Mouse (Mus musculus): ENCODE results near the gene Olfr283. TPM values are rescaled to one million over a fixed set of nuclear protein-coding genes. Genes with fewer than 3 reads are reported as not detected.
"Not testable (repeated sequence)": the region's sequence is repeated elsewhere in the genome, so short reads cannot be mapped to it uniquely, and the experiment has no call there.

Olfr283 gene
- not detected in 2 replicates for polyA plus RNA-seq (2012; rRNA removed)

- Histone ChIP-seq H3K36me3 (ENCODE audit: control insufficient read depth, insufficient read depth, low read length) (no peaks in the 10 kb centered on the region), H3K4me1 (ENCODE audit: control insufficient read depth, insufficient read depth, insufficient read length) (no peaks in the 10 kb centered on the region), H3K4me3 (ENCODE audit: extremely low read depth, insufficient read depth, insufficient read length) (no peak within 1 kb of the TSS), H3K27ac (ENCODE audit: insufficient read depth, low read length) (no peak within 1 kb of the TSS), H3K27me3 (ENCODE audit: control insufficient read depth, insufficient read depth, low read length) (no peaks in the 10 kb centered on the region)
- WGBS: 83% methylated on average over 6 of the region's 6 CpGs
- no peak for TF ChIP-seq CTCF (IDR thresholded peaks at IDR 0.05; ENCODE audit: extremely low read depth, insufficient read depth, insufficient read length, insufficient replicate concordance)
- no peak for TF ChIP-seq POLR2A (IDR thresholded peaks at IDR 0.05; ENCODE audit: low read depth, low read length)
- no peak for DNase-seq (ENCODE audit: low read depth in 1 of 2, low spot score in 2 of 2)
Observed at GRCm38 (mm10) chr15:98380846-98381245, at the start of gene Olfr283. Gene Olfr283, minus strand, starts transcription at chr15:98380946.

- no peaks in the 10 kb centered on the region for H3K4me1 ChIP-seq (ENCODE audit: control insufficient read depth, insufficient read depth, insufficient read length)
Observed at GRCm38 (mm10) chr15:98425188-98425587, 44.4 kb upstream of the Olfr283 start.

DNA sequence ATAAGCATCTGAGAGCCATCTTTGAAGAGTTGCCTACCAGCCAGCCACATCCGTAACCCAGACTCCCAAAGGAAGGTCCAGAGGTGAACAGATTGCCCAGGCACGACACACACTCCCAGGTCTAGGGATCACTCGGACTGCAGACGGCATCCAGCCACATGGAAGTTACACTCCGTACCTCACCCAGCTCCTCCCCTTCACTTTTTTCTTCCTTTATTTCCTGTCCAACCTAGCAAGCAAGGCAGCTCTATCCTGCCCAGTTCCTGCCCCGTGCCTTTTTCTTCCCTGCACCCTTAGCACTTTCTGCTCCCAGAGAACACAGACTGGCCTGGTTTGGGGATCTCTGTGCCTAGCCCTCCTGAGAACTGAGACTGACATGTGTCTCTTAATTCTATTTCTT is 44.0 kb upstream of the Olfr283 start:
- H3K4me3 ChIP-seq (ENCODE audit: extremely low read depth, insufficient read depth, insufficient read length): no peak overlapping the region
- WGBS: 46% methylated on average over 6 of the region's 6 CpGs
- DNase-seq (ENCODE audit: low read depth in 1 of 2, low spot score in 2 of 2): no peak
- no peak for TF ChIP-seq POLR2A (IDR thresholded peaks at IDR 0.05; ENCODE audit: low read depth, low read length)
- no peak for TF ChIP-seq CTCF (IDR thresholded peaks at IDR 0.05; ENCODE audit: extremely low read depth, insufficient read depth, insufficient read length, insufficient replicate concordance)
- H3K4me1 ChIP-seq (ENCODE audit: control insufficient read depth, insufficient read depth, insufficient read length): no peaks in the 10 kb centered on the region
- H3K27me3 ChIP-seq (ENCODE audit: control insufficient read depth, insufficient read depth, low read length): no peaks in the 10 kb centered on the region
- H3K36me3 ChIP-seq (ENCODE audit: control insufficient read depth, insufficient read depth, low read length): no peaks in the 10 kb centered on the region
- H3K27ac ChIP-seq (ENCODE audit: insufficient read depth, low read length): no peak overlapping the region

More at GRCm38 (mm10) chr15:98425188-98425587, 44.4 kb upstream of the Olfr283 start:
- Histone ChIP-seq H3K36me3 (ENCODE audit: control insufficient read depth, insufficient read depth, low read length) (no peaks in the 10 kb centered on the region), H3K4me3 (ENCODE audit: extremely low read depth, insufficient read depth, insufficient read length) (no peak overlapping the region), H3K27me3 (ENCODE audit: control insufficient read depth, insufficient read depth, low read length) (no peaks in the 10 kb centered on the region), H3K27ac (ENCODE audit: insufficient read depth, low read length) (no peak overlapping the region)
- WGBS: 84% methylated on average over 7 of the region's 7 CpGs
- DNase-seq (ENCODE audit: low read depth in 1 of 2, low spot score in 2 of 2): no peak
- TF ChIP-seq CTCF (IDR thresholded peaks at IDR 0.05; ENCODE audit: extremely low read depth, insufficient read depth, insufficient read length, insufficient replicate concordance) (no peak), POLR2A (IDR thresholded peaks at IDR 0.05; ENCODE audit: low read depth, low read length) (no peak)

DNA sequence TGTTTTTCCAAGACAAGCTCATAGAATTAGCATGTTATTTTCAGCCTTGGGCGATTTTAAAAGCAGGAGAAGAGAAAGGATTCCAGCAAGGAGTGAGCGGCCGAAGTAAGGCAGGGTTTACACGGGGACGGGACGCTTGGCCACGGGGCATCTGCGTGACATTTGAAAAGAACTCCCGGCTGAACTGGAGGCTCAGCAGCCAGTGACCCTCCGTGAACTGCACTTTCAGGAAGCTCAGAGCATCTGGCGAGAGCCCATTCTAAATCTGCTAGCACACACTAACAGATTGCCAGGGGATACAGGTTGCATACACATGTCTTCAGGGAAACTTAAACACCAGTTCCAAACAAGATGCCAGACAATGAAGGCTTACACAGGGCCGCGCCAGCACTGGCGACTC is 43.6 kb upstream of the Olfr283 start:
- TF ChIP-seq POLR2A (IDR thresholded peaks at IDR 0.05; ENCODE audit: low read depth, low read length): no peak
- no peak for TF ChIP-seq CTCF (IDR thresholded peaks at IDR 0.05; ENCODE audit: extremely low read depth, insufficient read depth, insufficient read length, insufficient replicate concordance)
- Histone ChIP-seq H3K36me3 (ENCODE audit: control insufficient read depth, insufficient read depth, low read length) (no peaks in the 10 kb centered on the region), H3K27ac (ENCODE audit: insufficient read depth, low read length) (no peak overlapping the region), H3K4me3 (ENCODE audit: extremely low read depth, insufficient read depth, insufficient read length) (no peak overlapping the region), H3K4me1 (ENCODE audit: control insufficient read depth, insufficient read depth, insufficient read length) (no peaks in the 10 kb centered on the region), H3K27me3 (ENCODE audit: control insufficient read depth, insufficient read depth, low read length) (no peaks in the 10 kb centered on the region)
- DNase-seq (ENCODE audit: low read depth in 1 of 2, low spot score in 2 of 2): no peak
- 68% methylated on average over 14 of the region's 14 CpGs for WGBS

- Histone ChIP-seq H3K4me1 (ENCODE audit: control insufficient read depth, insufficient read depth, insufficient read length) (no peaks in the 10 kb centered on the region), H3K27me3 (ENCODE audit: control insufficient read depth, insufficient read depth, low read length) (no peaks in the 10 kb centered on the region), H3K36me3 (ENCODE audit: control insufficient read depth, insufficient read depth, low read length) (no peaks in the 10 kb centered on the region), H3K4me3 (ENCODE audit: extremely low read depth, insufficient read depth, insufficient read length) (no peak overlapping the region), H3K27ac (ENCODE audit: insufficient read depth, low read length) (no peak overlapping the region)
- 72% methylated on average over 4 of the region's 4 CpGs for WGBS
- DNase-seq (ENCODE audit: low read depth in 1 of 2, low spot score in 2 of 2): no peak
- TF ChIP-seq POLR2A (IDR thresholded peaks at IDR 0.05; ENCODE audit: low read depth, low read length): no peak
- no peak for TF ChIP-seq CTCF (IDR thresholded peaks at IDR 0.05; ENCODE audit: extremely low read depth, insufficient read depth, insufficient read length, insufficient replicate concordance)
Observed at GRCm38 (mm10) chr15:98420897-98421296, 40.2 kb upstream of the Olfr283 start.

DNA sequence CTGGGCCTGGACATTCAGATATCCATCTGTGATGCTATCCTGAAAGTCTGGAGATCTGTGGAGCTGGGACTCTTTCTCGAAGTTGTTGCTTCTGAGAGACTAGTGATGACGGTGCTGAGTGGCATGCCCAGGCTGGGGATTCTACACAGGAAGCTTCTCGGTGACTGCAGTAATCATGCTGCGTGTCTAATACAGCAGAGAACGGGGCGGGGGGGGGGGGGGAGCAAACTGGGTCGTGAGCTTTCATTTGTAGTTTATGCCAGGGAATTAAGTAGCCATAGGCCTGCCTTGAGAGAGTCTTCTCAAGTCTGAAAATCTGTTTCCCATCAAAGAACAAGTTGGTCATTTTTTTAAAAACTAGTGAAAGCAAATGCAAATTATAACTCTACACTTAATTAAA is 37.4 kb upstream of the Olfr283 start:
- 72% methylated on average over 7 of the region's 7 CpGs for WGBS

GRCm38 (mm10) chr15:98417285-98417684 is 36.5 kb upstream of the Olfr283 start:
- H3K27me3 ChIP-seq (ENCODE audit: control insufficient read depth, insufficient read depth, low read length); DNase-seq (ENCODE audit: low read depth in 1 of 2, low spot score in 2 of 2); H3K27ac ChIP-seq (ENCODE audit: insufficient read depth, low read length); H3K4me1 ChIP-seq (ENCODE audit: control insufficient read depth, insufficient read depth, insufficient read length); H3K36me3 ChIP-seq (ENCODE audit: control insufficient read depth, insufficient read depth, low read length); H3K4me3 ChIP-seq (ENCODE audit: extremely low read depth, insufficient read depth, insufficient read length): not testable (repeated sequence)
- WGBS: 33% methylated on average over 3 of the region's 3 CpGs

More for the DNA sequence above, 37.4 kb upstream of the Olfr283 start:
- no peaks in the 10 kb centered on the region for H3K27me3 ChIP-seq (ENCODE audit: control insufficient read depth, insufficient read depth, low read length)
- no peak overlapping the region for H3K4me3 ChIP-seq (ENCODE audit: extremely low read depth, insufficient read depth, insufficient read length)
- no peak overlapping the region for H3K27ac ChIP-seq (ENCODE audit: insufficient read depth, low read length)
- H3K36me3 ChIP-seq (ENCODE audit: control insufficient read depth, insufficient read depth, low read length): no peaks in the 10 kb centered on the region
- no peak for DNase-seq (ENCODE audit: low read depth in 1 of 2, low spot score in 2 of 2)
- TF ChIP-seq CTCF (IDR thresholded peaks at IDR 0.05; ENCODE audit: extremely low read depth, insufficient read depth, insufficient read length, insufficient replicate concordance): no peak
- no peak for TF ChIP-seq POLR2A (IDR thresholded peaks at IDR 0.05; ENCODE audit: low read depth, low read length)
- no peaks in the 10 kb centered on the region for H3K4me1 ChIP-seq (ENCODE audit: control insufficient read depth, insufficient read depth, insufficient read length)

DNA sequence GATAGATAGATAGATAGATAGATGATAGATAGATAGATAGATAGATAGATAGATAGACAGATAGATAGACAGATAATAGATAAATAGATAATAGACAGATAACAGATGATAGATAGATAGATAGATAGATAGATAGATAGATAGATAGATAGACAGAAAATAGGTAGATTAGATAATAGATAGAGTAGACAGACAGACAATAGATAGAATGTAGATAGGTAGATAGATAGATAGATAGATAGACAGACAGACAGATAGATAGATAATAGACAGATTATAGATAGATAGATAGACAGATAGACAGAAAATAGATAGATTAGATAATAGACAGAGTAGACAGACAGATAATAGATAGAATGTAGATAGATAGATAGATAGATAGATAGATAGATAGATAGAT is 36.1 kb upstream of the Olfr283 start:
- not testable (repeated sequence) for DNase-seq (ENCODE audit: low read depth in 1 of 2, low spot score in 2 of 2); H3K4me1 ChIP-seq (ENCODE audit: control insufficient read depth, insufficient read depth, insufficient read length); H3K4me3 ChIP-seq (ENCODE audit: extremely low read depth, insufficient read depth, insufficient read length); H3K36me3 ChIP-seq (ENCODE audit: control insufficient read depth, insufficient read depth, low read length); H3K27me3 ChIP-seq (ENCODE audit: control insufficient read depth, insufficient read depth, low read length); H3K27ac ChIP-seq (ENCODE audit: insufficient read depth, low read length)
